ENCODE assay signal across 9 mouse cellular contexts in genomic region chr13:21855698-21856162, GRCm38 (mm10). TPM values are rescaled to one million over a fixed set of nuclear protein-coding genes. Genes with fewer than 3 reads are reported as not detected.
DNase-seq lines count a peak whose midpoint lies in the region; ATAC-seq and TF ChIP-seq lines count a peak whose summit lies in the region.
"Had no signal": no experiment of that assay in that cellular context is flagged by ENCODE, and none has a peak within 500 bp of the region (broad histone marks: within the 10 kb centered on the region; RNA-seq: fewer than 3 reads in every experiment).

No protein-coding gene starts in this region.

- no peaks in the 10 kb centered on the region for H3K4me1 ChIP-seq in forebrain, postnatal 0 days (ENCODE audit: insufficient read depth)
- H3K4me1 ChIP-seq in intestine, postnatal 0 days (replicated peaks; ENCODE audit: control insufficient read depth, insufficient read depth, low read length): no peaks in the 10 kb centered on the region
- no peaks in the 10 kb centered on the region for H3K4me1 ChIP-seq in limb, embryonic 11.5 days (ENCODE audit: control insufficient read depth, insufficient read depth, low read length)
- H3K4me1 ChIP-seq in neural tube, embryonic 11.5 days (ENCODE audit: control insufficient read depth, insufficient read depth, low read length): no peaks in the 10 kb centered on the region

- H3K9ac ChIP-seq in forebrain, postnatal 0 days: peak overlapping the region; percentile 44
- H3K9ac ChIP-seq in intestine, postnatal 0 days (ENCODE audit: low read depth, low read length): no peak overlapping the region
- no peak overlapping the region for H3K9ac ChIP-seq in limb, embryonic 11.5 days (ENCODE audit: low read length)
- H3K9ac ChIP-seq in neural tube, embryonic 11.5 days (ENCODE audit: low read length): peak overlapping the region; percentile 22; the same call in 1 of the 2 replicates

- H3K9me3 ChIP-seq in forebrain, postnatal 0 days (ENCODE audit: low read length): no peaks in the 10 kb centered on the region
- no peaks in the 10 kb centered on the region for H3K9me3 ChIP-seq in intestine, postnatal 0 days (ENCODE audit: control insufficient read depth)
- H3K9me3 ChIP-seq in limb, embryonic 11.5 days (ENCODE audit: control insufficient read depth, low read length): no peaks in the 10 kb centered on the region
- H3K9me3 ChIP-seq in neural tube, embryonic 11.5 days (ENCODE audit: control insufficient read depth, low read length): no peaks in the 10 kb centered on the region

- peak overlapping the region; percentile 43 for H3K4me2 ChIP-seq in forebrain, postnatal 0 days (ENCODE audit: low read depth)
- peak overlapping the region; percentile 58 for H3K4me2 ChIP-seq in intestine, postnatal 0 days (replicated peaks; ENCODE audit: low read depth)
- peak overlapping the region; percentile 26 for H3K4me2 ChIP-seq in limb, embryonic 11.5 days (ENCODE audit: low read depth, severe bottlenecking)
- peak overlapping the region; percentile 44 for H3K4me2 ChIP-seq in neural tube, embryonic 11.5 days (ENCODE audit: low read depth)

- H3K4me3 ChIP-seq in forebrain, postnatal 0 days (ENCODE audit: low read depth, low read length): peak overlapping the region; percentile 42
- peak overlapping the region; percentile 37 for H3K4me3 ChIP-seq in intestine, postnatal 0 days (ENCODE audit: low read depth, low read length)
- H3K4me3 ChIP-seq in limb, embryonic 11.5 days (ENCODE audit: low read depth, low read length): peak overlapping the region; percentile 32
- H3K4me3 ChIP-seq in neural tube, embryonic 11.5 days (ENCODE audit: low read depth, low read length): peak overlapping the region; percentile 46

- no peak overlapping the region for H3K27ac ChIP-seq in forebrain, postnatal 0 days (ENCODE audit: low read depth, low read length)
- H3K27ac ChIP-seq in intestine, postnatal 0 days (ENCODE audit: low read depth, low read length): no peak overlapping the region
- H3K27ac ChIP-seq in limb, embryonic 11.5 days (replicated peaks; ENCODE audit: low read depth, low read length): no peak overlapping the region
- no peak overlapping the region for H3K27ac ChIP-seq in neural tube, embryonic 11.5 days (ENCODE audit: low read depth, low read length)

- H3K27me3 ChIP-seq in forebrain, postnatal 0 days (ENCODE audit: insufficient read depth, low read length): no peaks in the 10 kb centered on the region
- H3K27me3 ChIP-seq in intestine, postnatal 0 days (replicated peaks; ENCODE audit: control insufficient read depth, insufficient read depth, low read length): no peaks in the 10 kb centered on the region
- no peaks in the 10 kb centered on the region for H3K27me3 ChIP-seq in limb, embryonic 11.5 days (ENCODE audit: control insufficient read depth, insufficient read depth, low read length)
- H3K27me3 ChIP-seq in neural tube, embryonic 11.5 days (ENCODE audit: control insufficient read depth, insufficient read depth, low read length): no peaks in the 10 kb centered on the region

- 2% methylated on average over 15 of the region's 15 CpGs for WGBS in forebrain, postnatal 0 days
- 4% methylated on average over 15 of the region's 15 CpGs for WGBS in intestine, postnatal 0 days
- under 1% methylated on average over 15 of the region's 15 CpGs for WGBS in limb, embryonic 11.5 days
- under 1% methylated on average over 15 of the region's 15 CpGs for WGBS in neural tube, embryonic 11.5 days

- TF ChIP-seq CTCF in forebrain, postnatal 0 days (IDR thresholded peaks at IDR 0.05; ENCODE audit: low read depth): no peak
- no peak for TF ChIP-seq CTCF in intestine, postnatal 0 days (IDR thresholded peaks at IDR 0.05; ENCODE audit: low read depth)

- peak; percentile 48; the same call in 1 of the 2 replicates for ATAC-seq in forebrain, postnatal 0 days
- ATAC-seq in intestine, postnatal 0 days: no peak
- ATAC-seq in limb, embryonic 11.5 days (ENCODE audit: insufficient number of reproducible peaks, low FRiP score, low TSS enrichment, low read depth): no peak
- ATAC-seq in neural tube, embryonic 11.5 days (ENCODE audit: insufficient read depth, low FRiP score, low TSS enrichment): no peak
- ATAC-seq in monocyte, adult 5-6 weeks (replicated peaks; ENCODE audit: insufficient number of reproducible peaks, low FRiP score, low TSS enrichment, poor library complexity, severe bottlenecking): no peak

- H3K36me3 ChIP-seq in forebrain, postnatal 0 days (ENCODE audit: insufficient read depth): no peaks in the 10 kb centered on the region
- no peaks in the 10 kb centered on the region for H3K36me3 ChIP-seq in intestine, postnatal 0 days (ENCODE audit: control insufficient read depth, insufficient read depth)
- H3K36me3 ChIP-seq in limb, embryonic 11.5 days (ENCODE audit: control insufficient read depth, insufficient read depth, low read length): no peaks in the 10 kb centered on the region
- H3K36me3 ChIP-seq in neural tube, embryonic 11.5 days (ENCODE audit: control insufficient read depth, insufficient read depth, low read length): no peaks in the 10 kb centered on the region

- DNase-seq in spleen, adult 12 weeks (ENCODE audit: low spot score): peak; percentile 22
- no peak for DNase-seq in spleen, postnatal 14 days (ENCODE audit: low spot score in 2 of 2)
- DNase-seq in cerebellum, adult 11-12 months: peak; percentile 44
- peak; percentile 81 for DNase-seq in forebrain, postnatal 0 days
- DNase-seq in limb, embryonic 11.5 days (ENCODE audit: low spot score): peak; percentile 74
- peak; percentile 53 for DNase-seq in neural tube, embryonic 11.5 days (ENCODE audit: low spot score)

RNA-seq across cellular contexts. Expression of gene Hist1h2br, which starts 22.2 kb away (rescaled TPM):
- 158 and 260 TPM in 2 replicates for total RNA-seq in forebrain, postnatal 0 days (2014; rRNA removed)
- 4.6 and 4.9 TPM in 2 replicates for polyA plus RNA-seq in forebrain, postnatal 0 days (2015; fragmentation: Nextera tagmentation; extraction: Ambion mirVana)
- polyA plus RNA-seq in intestine, postnatal 0 days (2015; fragmentation: Nextera tagmentation; extraction: Ambion mirVana): 7.8 and 10.0 TPM in 2 replicates
- polyA plus RNA-seq in limb, embryonic 11.5 days (2014; fragmentation: Nextera tagmentation; extraction: Ambion mirVana): 21.5 and 24.2 TPM in 2 replicates
- polyA plus RNA-seq in neural tube, embryonic 11.5 days (2014; fragmentation: Nextera tagmentation; extraction: Ambion mirVana): 20.0 TPM in 2 replicates
- 18.5 to 55.6 TPM (median 45.1 TPM) in 3 replicates for total RNA-seq in monocyte, adult 5-6 weeks (2017)

RNA-seq across cellular contexts. Expression of gene Hist1h2ap, which starts 22.4 kb away (rescaled TPM):
- 584 and 748 TPM in 2 replicates for total RNA-seq in forebrain, postnatal 0 days (2014; rRNA removed)
- polyA plus RNA-seq in forebrain, postnatal 0 days (2015; fragmentation: Nextera tagmentation; extraction: Ambion mirVana): 655 and 1,288 TPM in 2 replicates
- 1,504 and 1,780 TPM in 2 replicates for polyA plus RNA-seq in intestine, postnatal 0 days (2015; fragmentation: Nextera tagmentation; extraction: Ambion mirVana)
- polyA plus RNA-seq in limb, embryonic 11.5 days (2014; fragmentation: Nextera tagmentation; extraction: Ambion mirVana): 6,460 and 6,662 TPM in 2 replicates
- 4,141 and 4,626 TPM in 2 replicates for polyA plus RNA-seq in neural tube, embryonic 11.5 days (2014; fragmentation: Nextera tagmentation; extraction: Ambion mirVana)
- total RNA-seq in monocyte, adult 5-6 weeks (2017): 9.0 to 155 TPM (median 73.9 TPM) in 3 replicates

RNA-seq across cellular contexts. Expression of gene Hist1h4n, which starts 23.7 kb away (rescaled TPM):
- 2,245 and 2,544 TPM in 2 replicates for total RNA-seq in forebrain, postnatal 0 days (2014; rRNA removed)
- polyA plus RNA-seq in forebrain, postnatal 0 days (2015; fragmentation: Nextera tagmentation; extraction: Ambion mirVana): 2.4 and 5.0 TPM in 2 replicates
- polyA plus RNA-seq in intestine, postnatal 0 days (2015; fragmentation: Nextera tagmentation; extraction: Ambion mirVana): 2.1 and 5.3 TPM in 2 replicates
- 11.8 and 15.0 TPM in 2 replicates for polyA plus RNA-seq in limb, embryonic 11.5 days (2014; fragmentation: Nextera tagmentation; extraction: Ambion mirVana)
- polyA plus RNA-seq in neural tube, embryonic 11.5 days (2014; fragmentation: Nextera tagmentation; extraction: Ambion mirVana): 10.5 and 15.6 TPM in 2 replicates
- 19.1 to 188 TPM (median 85.7 TPM) in 3 replicates for total RNA-seq in monocyte, adult 5-6 weeks (2017)

RNA-seq across cellular contexts. Expression of gene Hist1h4m, which starts 44.2 kb away (rescaled TPM):
- 1.3 and 1.7 TPM in 2 replicates for total RNA-seq in forebrain, postnatal 0 days (2014; rRNA removed)
- polyA plus RNA-seq in forebrain, postnatal 0 days (2015; fragmentation: Nextera tagmentation; extraction: Ambion mirVana): not detected in 2 replicates
- not detected in 2 replicates for polyA plus RNA-seq in intestine, postnatal 0 days (2015; fragmentation: Nextera tagmentation; extraction: Ambion mirVana)
- not detected in 2 replicates for polyA plus RNA-seq in limb, embryonic 11.5 days (2014; fragmentation: Nextera tagmentation; extraction: Ambion mirVana)
- polyA plus RNA-seq in neural tube, embryonic 11.5 days (2014; fragmentation: Nextera tagmentation; extraction: Ambion mirVana): not detected in 2 replicates
- 43.0 to 386 TPM (median 131 TPM) in 3 replicates for total RNA-seq in monocyte, adult 5-6 weeks (2017)
- polyA plus RNA-seq: gonadal fat pad, adult 2 months had no signal

RNA-seq across cellular contexts. Expression of gene Hist1h2ao, which starts 45.5 kb away (rescaled TPM):
- 1.0 TPM in 1 of 2 replicates, not detected in the other for total RNA-seq in forebrain, postnatal 0 days (2014; rRNA removed)
- polyA plus RNA-seq in forebrain, postnatal 0 days (2015; fragmentation: Nextera tagmentation; extraction: Ambion mirVana): 1.6 TPM in 1 of 2 replicates, not detected in the other
- polyA plus RNA-seq in intestine, postnatal 0 days (2015; fragmentation: Nextera tagmentation; extraction: Ambion mirVana): not detected in 2 replicates
- 2.5 and 3.6 TPM in 2 replicates for polyA plus RNA-seq in limb, embryonic 11.5 days (2014; fragmentation: Nextera tagmentation; extraction: Ambion mirVana)
- polyA plus RNA-seq in neural tube, embryonic 11.5 days (2014; fragmentation: Nextera tagmentation; extraction: Ambion mirVana): not detected in 2 replicates
- 114 TPM in 1 of 3 replicates, not detected in the others for total RNA-seq in monocyte, adult 5-6 weeks (2017)
- polyA plus RNA-seq: gonadal fat pad, adult 2 months had no signal

Comparison
In these comparisons a context has a peak if more than half of its experiments do, and no peak if none do; other contexts are left out.
1. DNase-seq: peak in spleen, adult 12 weeks (single experiment), cerebellum, adult 11-12 months (single experiment), forebrain, postnatal 0 days (single experiment), limb, embryonic 11.5 days (single experiment) and neural tube, embryonic 11.5 days (single experiment); none in spleen, postnatal 14 days (0 of 2).
2. H3K9ac ChIP-seq: peak in forebrain, postnatal 0 days (single experiment) and neural tube, embryonic 11.5 days (single experiment); none in intestine, postnatal 0 days (single experiment) and limb, embryonic 11.5 days (single experiment).
3. Peak in every context shown above with its lines, with median percentiles within 50 percentile points of each other: H3K4me2 ChIP-seq and H3K4me3 ChIP-seq.